Mouse (Mus musculus): ENCODE results near the gene Srgap1. TPM values are rescaled to one million over a fixed set of nuclear protein-coding genes. Genes with fewer than 3 reads are reported as not detected.
A peak's percentile ranks its signal among the peaks of the same experiment; 100 is the strongest.

Srgap1 gene
- 0.98 and 1.3 TPM in 2 replicates for polyA plus RNA-seq (2015; fragmentation: Nextera tagmentation; extraction: Ambion mirVana)

GRCm38 (mm10) chr10:122046904-122047726 is at the start of gene Srgap1:
Gene Srgap1 (minus strand): TSS chr10:122047315.
- WGBS (ENCODE audit: insufficient replicate concordance) = under 1% methylated on average over 45 of the region's 79 CpGs
- Histone ChIP-seq H3K27me3 (peaks cover 37% of the 10 kb centered on the region), H3K4me3 (replicated peaks) (peak within 1 kb of the TSS; percentile 62), H3K27ac (replicated peaks) (peak within 1 kb of the TSS; percentile 19; the same call in 1 of the 2 replicates), H3K4me2 (peak within 1 kb of the TSS; percentile 69), H3K9ac (peak within 1 kb of the TSS; percentile 45; the same call in 1 of the 2 replicates), H3K36me3 (replicated peaks) (no peaks in the 10 kb centered on the region), H3K9me3 (replicated peaks) (no peaks in the 10 kb centered on the region), H3K4me1 (replicated peaks) (no peaks in the 10 kb centered on the region; the same call in 1 of the 2 replicates)
- peak; percentile 76 for ATAC-seq (ENCODE audit: insufficient read depth)

GRCm38 (mm10) chr10:122096462-122096979 is 49.4 kb upstream of the Srgap1 start:
- Histone ChIP-seq H3K27ac (replicated peaks) (peak overlapping the region; percentile 69), H3K4me3 (replicated peaks) (peak overlapping the region; percentile 71), H3K4me2 (peak overlapping the region; percentile 96), H3K4me1 (replicated peaks) (peaks cover 23% of the 10 kb centered on the region), H3K9me3 (replicated peaks) (no peaks in the 10 kb centered on the region), H3K9ac (peak overlapping the region; percentile 66), H3K27me3 (no peaks in the 10 kb centered on the region), H3K36me3 (replicated peaks) (0 out of 2 replicates have a peak, but pooled peaks cover 3% of the 10 kb centered on the region)
- under 1% methylated on average over 48 of the region's 48 CpGs for WGBS (ENCODE audit: insufficient replicate concordance)
- ATAC-seq (ENCODE audit: insufficient read depth) = peak; percentile 68

GRCm38 (mm10) chr10:122090472-122090871 is 43.4 kb upstream of the Srgap1 start:
- Histone ChIP-seq H3K36me3 (replicated peaks) (peaks cover 22% of the 10 kb centered on the region), H3K9ac (no peak overlapping the region), H3K27ac (replicated peaks) (no peak overlapping the region), H3K4me2 (no peak overlapping the region), H3K9me3 (replicated peaks) (no peaks in the 10 kb centered on the region), H3K27me3 (no peaks in the 10 kb centered on the region), H3K4me3 (replicated peaks) (no peak overlapping the region), H3K4me1 (replicated peaks) (peaks cover 4% of the 10 kb centered on the region; the same call in 1 of the 2 replicates)
- no peak for ATAC-seq (ENCODE audit: insufficient read depth)
- WGBS (ENCODE audit: insufficient replicate concordance) = 72% methylated on average over 1 of the region's 1 CpGs

- Histone ChIP-seq H3K4me2 (no peak overlapping the region), H3K27me3 (no peaks in the 10 kb centered on the region), H3K36me3 (replicated peaks) (no peaks in the 10 kb centered on the region), H3K9me3 (replicated peaks) (no peaks in the 10 kb centered on the region), H3K4me1 (replicated peaks) (no peaks in the 10 kb centered on the region), H3K9ac (no peak overlapping the region), H3K4me3 (replicated peaks) (no peak overlapping the region), H3K27ac (replicated peaks) (no peak overlapping the region)
- WGBS (ENCODE audit: insufficient replicate concordance) = 61% methylated on average over 1 of the region's 1 CpGs
- no peak for ATAC-seq (ENCODE audit: insufficient read depth)
Observed at GRCm38 (mm10) chr10:122081352-122081751, 34.2 kb upstream of the Srgap1 start.

GRCm38 (mm10) chr10:122069153-122069552 is 22.0 kb upstream of the Srgap1 start:
- Histone ChIP-seq H3K4me3 (replicated peaks) (no peak overlapping the region), H3K9ac (no peak overlapping the region), H3K4me1 (replicated peaks) (no peaks in the 10 kb centered on the region), H3K4me2 (no peak overlapping the region), H3K27me3 (no peaks in the 10 kb centered on the region), H3K9me3 (replicated peaks) (no peaks in the 10 kb centered on the region), H3K36me3 (replicated peaks) (no peaks in the 10 kb centered on the region), H3K27ac (replicated peaks) (no peak overlapping the region)
- no peak for ATAC-seq (ENCODE audit: insufficient read depth)

GRCm38 (mm10) chr10:122055826-122056225 is 8.7 kb upstream of the Srgap1 start:
- H3K4me1 ChIP-seq (replicated peaks) = peaks cover 3% of the 10 kb centered on the region; the same call in 1 of the 2 replicates
- no peak overlapping the region for H3K4me2 ChIP-seq
- no peaks in the 10 kb centered on the region for H3K27me3 ChIP-seq
- H3K36me3 ChIP-seq (replicated peaks) = no peaks in the 10 kb centered on the region
- WGBS (ENCODE audit: insufficient replicate concordance) = 72% methylated on average over 6 of the region's 6 CpGs
- ATAC-seq (ENCODE audit: insufficient read depth) = no peak
- no peaks in the 10 kb centered on the region for H3K9me3 ChIP-seq (replicated peaks)
- H3K27ac ChIP-seq (replicated peaks) = no peak overlapping the region
- no peak overlapping the region for H3K9ac ChIP-seq
- H3K4me3 ChIP-seq (replicated peaks) = no peak overlapping the region

- Histone ChIP-seq H3K4me2 (no peak overlapping the region), H3K27ac (replicated peaks) (no peak overlapping the region), H3K4me1 (replicated peaks) (peaks cover 3% of the 10 kb centered on the region; the same call in 1 of the 2 replicates), H3K36me3 (replicated peaks) (no peaks in the 10 kb centered on the region), H3K9ac (no peak overlapping the region), H3K4me3 (replicated peaks) (no peak overlapping the region), H3K9me3 (replicated peaks) (no peaks in the 10 kb centered on the region), H3K27me3 (no peaks in the 10 kb centered on the region)
- 4% methylated on average over 8 of the region's 8 CpGs for WGBS (ENCODE audit: insufficient replicate concordance)
- ATAC-seq (ENCODE audit: insufficient read depth) = no peak
Observed at GRCm38 (mm10) chr10:122054535-122054934, 7.4 kb upstream of the Srgap1 start.

GRCm38 (mm10) chr10:122051831-122052230 is 4.7 kb upstream of the Srgap1 start:
- Histone ChIP-seq H3K27ac (replicated peaks) (no peak overlapping the region), H3K4me2 (no peak overlapping the region), H3K9me3 (replicated peaks) (no peaks in the 10 kb centered on the region), H3K9ac (no peak overlapping the region), H3K36me3 (replicated peaks) (no peaks in the 10 kb centered on the region), H3K27me3 (peaks cover 18% of the 10 kb centered on the region), H3K4me3 (replicated peaks) (no peak overlapping the region), H3K4me1 (replicated peaks) (peaks cover 3% of the 10 kb centered on the region; the same call in 1 of the 2 replicates)
- no peak for ATAC-seq (ENCODE audit: insufficient read depth)
- WGBS (ENCODE audit: insufficient replicate concordance) = 21% methylated on average over 6 of the region's 6 CpGs

GRCm38 (mm10) chr10:122047727-122048365 is 731 bp upstream of the Srgap1 start:
- no peak overlapping the region for H3K27ac ChIP-seq (replicated peaks)
- H3K4me1 ChIP-seq (replicated peaks) = no peaks in the 10 kb centered on the region; the same call in 1 of the 2 replicates
- H3K9me3 ChIP-seq (replicated peaks) = no peaks in the 10 kb centered on the region
- 9% methylated on average over 43 of the region's 44 CpGs for WGBS (ENCODE audit: insufficient replicate concordance)
- H3K36me3 ChIP-seq (replicated peaks) = no peaks in the 10 kb centered on the region
- peak overlapping the region; percentile 69 for H3K4me2 ChIP-seq
- H3K4me3 ChIP-seq (replicated peaks) = peak overlapping the region; percentile 62
- ATAC-seq (ENCODE audit: insufficient read depth) = peak; percentile 60
- peaks cover 37% of the 10 kb centered on the region for H3K27me3 ChIP-seq
- peak overlapping the region; percentile 45; the same call in 1 of the 2 replicates for H3K9ac ChIP-seq

GRCm38 (mm10) chr10:122046511-122046903 is 608 bp downstream of the Srgap1 start:
- H3K9ac ChIP-seq = peak overlapping the region; percentile 45; the same call in 1 of the 2 replicates
- H3K4me2 ChIP-seq = peak overlapping the region; percentile 69
- peaks cover 37% of the 10 kb centered on the region for H3K27me3 ChIP-seq
- H3K4me1 ChIP-seq (replicated peaks) = no peaks in the 10 kb centered on the region; the same call in 1 of the 2 replicates
- no peak for ATAC-seq (ENCODE audit: insufficient read depth)
- no peaks in the 10 kb centered on the region for H3K36me3 ChIP-seq (replicated peaks)
- peak overlapping the region; percentile 62 for H3K4me3 ChIP-seq (replicated peaks)
- H3K27ac ChIP-seq (replicated peaks) = peak overlapping the region; percentile 19; the same call in 1 of the 2 replicates
- 4% methylated on average over 13 of the region's 13 CpGs for WGBS (ENCODE audit: insufficient replicate concordance)
- no peaks in the 10 kb centered on the region for H3K9me3 ChIP-seq (replicated peaks)

GRCm38 (mm10) chr10:122045946-122046345 is 1.2 kb downstream of the Srgap1 start:
- no peaks in the 10 kb centered on the region for H3K9me3 ChIP-seq (replicated peaks)
- peaks cover 37% of the 10 kb centered on the region for H3K27me3 ChIP-seq
- H3K4me2 ChIP-seq = peak overlapping the region; percentile 69
- peak overlapping the region; percentile 62; the same call in 1 of the 2 replicates for H3K4me3 ChIP-seq (replicated peaks)
- no peak overlapping the region for H3K27ac ChIP-seq (replicated peaks)
- ATAC-seq (ENCODE audit: insufficient read depth) = no peak
- 37% methylated on average over 9 of the region's 9 CpGs for WGBS (ENCODE audit: insufficient replicate concordance)
- no peak overlapping the region for H3K9ac ChIP-seq
- no peaks in the 10 kb centered on the region; the same call in 1 of the 2 replicates for H3K4me1 ChIP-seq (replicated peaks)
- H3K36me3 ChIP-seq (replicated peaks) = no peaks in the 10 kb centered on the region

Measured in liver, embryonic 15.5 days (tissue).